Mouse (Mus musculus) liver, postnatal 0 days (tissue): ENCODE data around the gene Spry2.

Experiments
- CTCF ChIP-seq: sonication (generic); IDR thresholded peaks from 2 replicates; pipeline ENCODE4 v1.5.1; 2016; ENCODE audit warnings: antibody characterized with exemption, low read depth
- EP300 ChIP-seq: IDR thresholded peaks from 2 replicates; pipeline ENCODE4 v1.6.1; 2016; ENCODE audit warnings: antibody characterized with exemption, low read depth, mild to moderate bottlenecking

DNA sequence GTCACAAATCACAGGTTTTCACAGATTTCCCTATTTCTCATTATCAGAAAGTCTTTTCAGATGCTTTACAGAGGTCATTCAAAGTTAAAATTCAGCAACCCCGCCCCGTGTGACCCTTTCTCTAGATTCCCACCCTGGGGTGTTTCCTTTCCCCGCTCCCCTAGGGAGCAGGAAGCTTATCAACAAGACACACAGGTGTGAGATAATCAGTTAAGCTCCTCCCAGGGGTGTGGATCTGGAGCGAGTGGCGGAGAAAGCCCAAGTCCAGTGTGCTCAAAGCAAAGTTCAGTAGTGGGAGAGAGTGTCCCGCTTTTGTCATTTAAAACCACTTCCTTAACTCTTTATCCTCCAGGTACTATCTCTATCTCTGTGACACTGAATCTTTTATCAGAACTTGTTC lies 35.7 kb downstream of the Spry2 start:
- no peak for TF ChIP-seq CTCF
- TF ChIP-seq EP300 = no peak
